Mouse (Mus musculus): Measurements from ENCODE around the gene Lamtor4. TPM values are rescaled to one million over a fixed set of nuclear protein-coding genes. Genes with fewer than 3 reads are reported as not detected.

The Lamtor4 gene
- polyA plus RNA-seq, 1 experiment from 2014 or later = 85.0 TPM

- 74% methylated on average over 2 of the region's 2 CpGs for WGBS
- Histone ChIP-seq H3K4me3 (replicated peaks; ENCODE audit: low read length) (no peak overlapping the region), H3K9me3 (ENCODE audit: control insufficient read depth, low read length) (no peaks in the 10 kb centered on the region), H3K27ac (no peak overlapping the region), H3K36me3 (replicated peaks; ENCODE audit: control insufficient read depth, insufficient read depth) (no peaks in the 10 kb centered on the region), H3K27me3 (ENCODE audit: control insufficient read depth, insufficient read depth, low read length) (no peaks in the 10 kb centered on the region), H3K9ac (no peak overlapping the region), H3K4me1 (replicated peaks; ENCODE audit: control insufficient read depth, insufficient read depth, low read length) (no peaks in the 10 kb centered on the region), H3K4me2 (replicated peaks) (no peak overlapping the region)
- ATAC-seq (ENCODE audit: low FRiP score) = no peak
- DNase-seq (ENCODE audit: low spot score) = no peak
Observed at GRCm38 (mm10) chr5:138227367-138227766, 27.9 kb upstream of the Lamtor4 start.

GRCm38 (mm10) chr5:138228026-138228425, 27.3 kb upstream of the Lamtor4 start:
- Histone ChIP-seq H3K27ac (no peak overlapping the region), H3K9me3 (ENCODE audit: control insufficient read depth, low read length) (no peaks in the 10 kb centered on the region), H3K4me3 (replicated peaks; ENCODE audit: low read length) (no peak overlapping the region), H3K4me1 (replicated peaks; ENCODE audit: control insufficient read depth, insufficient read depth, low read length) (no peaks in the 10 kb centered on the region), H3K27me3 (ENCODE audit: control insufficient read depth, insufficient read depth, low read length) (no peaks in the 10 kb centered on the region), H3K4me2 (replicated peaks) (no peak overlapping the region), H3K36me3 (replicated peaks; ENCODE audit: control insufficient read depth, insufficient read depth) (no peaks in the 10 kb centered on the region), H3K9ac (no peak overlapping the region)
- ATAC-seq (ENCODE audit: low FRiP score) (no peak), DNase-seq (ENCODE audit: low spot score) (no peak)
- 51% methylated on average over 3 of the region's 3 CpGs for WGBS

GRCm38 (mm10) chr5:138229511-138229910, 25.8 kb upstream of the Lamtor4 start:
- WGBS = 91% methylated on average over 3 of the region's 3 CpGs
- no peak overlapping the region for H3K4me3 ChIP-seq (replicated peaks; ENCODE audit: low read length)
- no peaks in the 10 kb centered on the region for H3K4me1 ChIP-seq (replicated peaks; ENCODE audit: control insufficient read depth, insufficient read depth, low read length)
- H3K36me3 ChIP-seq (replicated peaks; ENCODE audit: control insufficient read depth, insufficient read depth) = no peaks in the 10 kb centered on the region
- H3K27ac ChIP-seq = no peak overlapping the region
- no peaks in the 10 kb centered on the region for H3K9me3 ChIP-seq (ENCODE audit: control insufficient read depth, low read length)
- no peak for ATAC-seq (ENCODE audit: low FRiP score)
- DNase-seq (ENCODE audit: low spot score) = no peak
- no peak overlapping the region for H3K9ac ChIP-seq
- H3K27me3 ChIP-seq (ENCODE audit: control insufficient read depth, insufficient read depth, low read length) = no peaks in the 10 kb centered on the region
- H3K4me2 ChIP-seq (replicated peaks) = no peak overlapping the region

- Histone ChIP-seq H3K4me1 (replicated peaks; ENCODE audit: control insufficient read depth, insufficient read depth, low read length) (no peaks in the 10 kb centered on the region), H3K27ac (no peak overlapping the region), H3K4me2 (replicated peaks) (no peak overlapping the region), H3K4me3 (replicated peaks; ENCODE audit: low read length) (no peak overlapping the region), H3K9ac (no peak overlapping the region), H3K36me3 (replicated peaks; ENCODE audit: control insufficient read depth, insufficient read depth) (no peaks in the 10 kb centered on the region), H3K9me3 (ENCODE audit: control insufficient read depth, low read length) (no peaks in the 10 kb centered on the region), H3K27me3 (ENCODE audit: control insufficient read depth, insufficient read depth, low read length) (no peaks in the 10 kb centered on the region)
- ATAC-seq (ENCODE audit: low FRiP score) (no peak), DNase-seq (ENCODE audit: low spot score) (no peak)
- 81% methylated on average over 2 of the region's 2 CpGs for WGBS
Observed at GRCm38 (mm10) chr5:138233778-138234177, 21.5 kb upstream of the Lamtor4 start.

- DNase-seq (ENCODE audit: low spot score) (no peak), ATAC-seq (ENCODE audit: low FRiP score) (no peak)
- H3K36me3 ChIP-seq (replicated peaks; ENCODE audit: control insufficient read depth, insufficient read depth) = no peaks in the 10 kb centered on the region
- no peak overlapping the region for H3K4me2 ChIP-seq (replicated peaks)
- no peaks in the 10 kb centered on the region for H3K9me3 ChIP-seq (ENCODE audit: control insufficient read depth, low read length)
- no peaks in the 10 kb centered on the region for H3K4me1 ChIP-seq (replicated peaks; ENCODE audit: control insufficient read depth, insufficient read depth, low read length)
- H3K4me3 ChIP-seq (replicated peaks; ENCODE audit: low read length) = no peak overlapping the region
- H3K9ac ChIP-seq = no peak overlapping the region
- no peak overlapping the region for H3K27ac ChIP-seq
- H3K27me3 ChIP-seq (ENCODE audit: control insufficient read depth, insufficient read depth, low read length) = no peaks in the 10 kb centered on the region
Observed at GRCm38 (mm10) chr5:138234224-138234623, 21.1 kb upstream of the Lamtor4 start.

- Histone ChIP-seq H3K4me2 (replicated peaks) (no peak overlapping the region), H3K4me3 (replicated peaks; ENCODE audit: low read length) (no peak overlapping the region), H3K9me3 (ENCODE audit: control insufficient read depth, low read length) (no peaks in the 10 kb centered on the region), H3K27ac (no peak overlapping the region), H3K36me3 (replicated peaks; ENCODE audit: control insufficient read depth, insufficient read depth) (no peaks in the 10 kb centered on the region), H3K27me3 (ENCODE audit: control insufficient read depth, insufficient read depth, low read length) (no peaks in the 10 kb centered on the region), H3K4me1 (replicated peaks; ENCODE audit: control insufficient read depth, insufficient read depth, low read length) (no peaks in the 10 kb centered on the region), H3K9ac (no peak overlapping the region)
- no peak for DNase-seq (ENCODE audit: low spot score)
- WGBS = 43% methylated on average over 2 of the region's 2 CpGs
- no peak for ATAC-seq (ENCODE audit: low FRiP score)
Observed at GRCm38 (mm10) chr5:138241511-138241910, 13.8 kb upstream of the Lamtor4 start.

GRCm38 (mm10) chr5:138251144-138251543, 4.1 kb upstream of the Lamtor4 start:
- H3K9ac ChIP-seq = no peak overlapping the region
- no peak overlapping the region for H3K4me3 ChIP-seq (replicated peaks; ENCODE audit: low read length)
- no peak overlapping the region for H3K4me2 ChIP-seq (replicated peaks)
- no peak for ATAC-seq (ENCODE audit: low FRiP score)
- no peak for DNase-seq (ENCODE audit: low spot score)
- no peaks in the 10 kb centered on the region for H3K27me3 ChIP-seq (ENCODE audit: control insufficient read depth, insufficient read depth, low read length)
- no peak overlapping the region for H3K27ac ChIP-seq
- peaks cover 6% of the 10 kb centered on the region for H3K4me1 ChIP-seq (replicated peaks; ENCODE audit: control insufficient read depth, insufficient read depth, low read length)
- no peaks in the 10 kb centered on the region for H3K36me3 ChIP-seq (replicated peaks; ENCODE audit: control insufficient read depth, insufficient read depth)
- H3K9me3 ChIP-seq (ENCODE audit: control insufficient read depth, low read length) = no peaks in the 10 kb centered on the region
- 83% methylated on average over 12 of the region's 12 CpGs for WGBS

- Histone ChIP-seq H3K4me2 (replicated peaks) (no peak overlapping the region), H3K4me1 (replicated peaks; ENCODE audit: control insufficient read depth, insufficient read depth, low read length) (peaks cover 13% of the 10 kb centered on the region), H3K9me3 (ENCODE audit: control insufficient read depth, low read length) (no peaks in the 10 kb centered on the region), H3K27ac (no peak overlapping the region), H3K9ac (no peak overlapping the region), H3K27me3 (ENCODE audit: control insufficient read depth, insufficient read depth, low read length) (no peaks in the 10 kb centered on the region), H3K4me3 (replicated peaks; ENCODE audit: low read length) (no peak overlapping the region), H3K36me3 (replicated peaks; ENCODE audit: control insufficient read depth, insufficient read depth) (peaks cover 4% of the 10 kb centered on the region)
- WGBS = 96% methylated on average over 3 of the region's 3 CpGs
- no peak for DNase-seq (ENCODE audit: low spot score)
- ATAC-seq (ENCODE audit: low FRiP score) = no peak
Observed at GRCm38 (mm10) chr5:138253061-138253460, 2.2 kb upstream of the Lamtor4 start.

- no peaks in the 10 kb centered on the region for H3K27me3 ChIP-seq (ENCODE audit: control insufficient read depth, insufficient read depth, low read length)
- H3K9ac ChIP-seq = peak overlapping the region; percentile 67
- H3K4me3 ChIP-seq (replicated peaks; ENCODE audit: low read length) = peak overlapping the region; percentile 55
- peak; percentile 1; the same call in 1 of the 2 replicates for ATAC-seq (ENCODE audit: low FRiP score)
- peaks cover 34% of the 10 kb centered on the region for H3K36me3 ChIP-seq (replicated peaks; ENCODE audit: control insufficient read depth, insufficient read depth)
- H3K9me3 ChIP-seq (ENCODE audit: control insufficient read depth, low read length) = no peaks in the 10 kb centered on the region
- 15% methylated on average over 7 of the region's 7 CpGs for WGBS
- DNase-seq (ENCODE audit: low spot score) = no peak
- H3K4me2 ChIP-seq (replicated peaks) = peak overlapping the region; percentile 65
- H3K4me1 ChIP-seq (replicated peaks; ENCODE audit: control insufficient read depth, insufficient read depth, low read length) = peaks cover 13% of the 10 kb centered on the region
- H3K27ac ChIP-seq = peak overlapping the region; percentile 80
Observed at GRCm38 (mm10) chr5:138256094-138256467, 799 bp downstream of the Lamtor4 start.

- WGBS = 93% methylated on average over 10 of the region's 10 CpGs
- Histone ChIP-seq H3K4me1 (replicated peaks; ENCODE audit: control insufficient read depth, insufficient read depth, low read length) (peaks cover 13% of the 10 kb centered on the region), H3K4me2 (replicated peaks) (no peak overlapping the region)
Observed at GRCm38 (mm10) chr5:138256966-138257584, 1.8 kb downstream of the Lamtor4 start.

More at GRCm38 (mm10) chr5:138256966-138257584, 1.8 kb downstream of the Lamtor4 start:
- no peak overlapping the region for H3K27ac ChIP-seq
- no peak for DNase-seq (ENCODE audit: low spot score)
- no peak for ATAC-seq (ENCODE audit: low FRiP score)
- H3K9me3 ChIP-seq (ENCODE audit: control insufficient read depth, low read length) = no peaks in the 10 kb centered on the region
- peaks cover 44% of the 10 kb centered on the region for H3K36me3 ChIP-seq (replicated peaks; ENCODE audit: control insufficient read depth, insufficient read depth)
- H3K9ac ChIP-seq = no peak overlapping the region
- no peak overlapping the region for H3K4me3 ChIP-seq (replicated peaks; ENCODE audit: low read length)
- H3K27me3 ChIP-seq (ENCODE audit: control insufficient read depth, insufficient read depth, low read length) = no peaks in the 10 kb centered on the region

Data from hindbrain, embryonic 14.5 days (tissue).